Mouse (Mus musculus) left cerebral cortex, adult 8-10 months (tissue): ENCODE results near the gene Gtf2h4. TPM values are rescaled to one million over a fixed set of nuclear protein-coding genes. Genes with fewer than 3 reads are reported as not detected.

ENCODE experiments used
- DNase-seq, 2 experiments: peaks; one replicate each; pipeline ENCODE4 v3.0.0; 2022; ENCODE audit warnings: low spot score in 2 of 2
- total RNA-seq, 4 experiments: library from RNA; stranded (reverse); gene quantifications; 2 replicates each; pipeline ENCODE4 v1.2.4; 2022

The Gtf2h4 gene
- total RNA-seq: 10 to 100 TPM; 27.6 to 36.9 (median 31.2) TPM

- DNase-seq: peak; percentile 68 to 92
Measured at GRCm38 (mm10) chr17:35673416-35674035, at the start of gene Gtf2h4. Gene Gtf2h4 (minus strand): TSS chr17:35673739.

- DNase-seq: no peak
Measured at GRCm38 (mm10) chr17:35721676-35722075, 48.1 kb upstream of the Gtf2h4 start.

DNA sequence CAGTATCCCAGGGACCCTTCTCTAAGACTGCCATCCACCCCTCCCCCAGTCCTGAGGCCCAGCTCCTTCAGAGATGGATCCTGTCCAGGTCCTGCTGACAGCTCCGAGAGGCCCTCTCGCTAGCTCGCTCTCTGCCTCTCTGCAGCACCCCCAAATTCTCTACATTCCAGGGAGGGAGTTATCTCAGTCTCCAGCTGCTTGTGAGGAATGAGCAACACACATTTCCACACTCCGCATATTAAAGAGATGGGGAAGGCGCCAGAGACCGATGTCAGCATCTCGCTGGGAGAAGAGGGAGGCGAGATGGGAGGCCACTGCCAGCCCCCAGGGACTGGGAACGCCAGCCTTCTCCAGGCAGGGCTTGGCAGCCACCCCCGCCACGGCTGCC is 46.8 kb upstream of the Gtf2h4 start:
- DNase-seq: peak in 1 of 2 experiments; percentile 64

GRCm38 (mm10) chr17:35719616-35720339 is 46.2 kb upstream of the Gtf2h4 start:
- DNase-seq: no peak

GRCm38 (mm10) chr17:35717080-35717479 is 43.5 kb upstream of the Gtf2h4 start:
- no peak for DNase-seq

GRCm38 (mm10) chr17:35716114-35716513 is 42.6 kb upstream of the Gtf2h4 start:
- DNase-seq: no peak

DNA sequence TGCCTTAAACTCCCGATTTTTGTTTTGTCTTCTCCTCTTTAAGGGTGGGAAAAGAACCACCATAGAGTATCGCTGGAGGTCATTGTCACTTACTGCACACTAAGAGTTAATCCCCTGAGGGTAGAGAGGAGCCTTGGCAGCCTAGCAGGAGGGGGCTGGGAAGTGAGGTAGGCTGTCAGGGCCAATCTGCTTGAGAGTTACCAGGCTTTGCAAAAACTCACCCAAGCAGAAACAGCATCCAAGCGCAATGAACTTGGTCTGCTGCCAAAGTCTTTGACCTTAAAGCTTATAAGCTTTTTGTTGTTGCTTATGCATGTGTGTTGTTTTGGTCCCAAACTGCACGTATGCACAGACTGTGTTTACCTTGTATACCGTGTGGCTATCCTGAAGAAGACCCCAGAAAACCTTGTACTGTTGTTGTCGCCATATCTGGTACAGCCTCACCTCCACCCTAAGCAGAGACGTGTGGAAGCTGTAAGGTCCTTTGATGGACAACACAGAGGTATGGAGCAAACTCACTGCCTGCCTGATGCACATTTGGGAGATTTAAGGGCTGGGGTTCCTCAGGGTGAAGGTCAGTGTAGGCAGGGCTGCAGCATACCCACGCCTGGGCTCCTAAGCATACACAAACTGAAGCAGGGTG is 37.3 kb upstream of the Gtf2h4 start:
- DNase-seq: no peak

GRCm38 (mm10) chr17:35708611-35709010 is 35.1 kb upstream of the Gtf2h4 start:
- DNase-seq: no peak

GRCm38 (mm10) chr17:35707929-35708328 is 34.4 kb upstream of the Gtf2h4 start:
- DNase-seq: no peak

GRCm38 (mm10) chr17:35705836-35706235 is 32.3 kb upstream of the Gtf2h4 start:
- DNase-seq: no peak

DNA sequence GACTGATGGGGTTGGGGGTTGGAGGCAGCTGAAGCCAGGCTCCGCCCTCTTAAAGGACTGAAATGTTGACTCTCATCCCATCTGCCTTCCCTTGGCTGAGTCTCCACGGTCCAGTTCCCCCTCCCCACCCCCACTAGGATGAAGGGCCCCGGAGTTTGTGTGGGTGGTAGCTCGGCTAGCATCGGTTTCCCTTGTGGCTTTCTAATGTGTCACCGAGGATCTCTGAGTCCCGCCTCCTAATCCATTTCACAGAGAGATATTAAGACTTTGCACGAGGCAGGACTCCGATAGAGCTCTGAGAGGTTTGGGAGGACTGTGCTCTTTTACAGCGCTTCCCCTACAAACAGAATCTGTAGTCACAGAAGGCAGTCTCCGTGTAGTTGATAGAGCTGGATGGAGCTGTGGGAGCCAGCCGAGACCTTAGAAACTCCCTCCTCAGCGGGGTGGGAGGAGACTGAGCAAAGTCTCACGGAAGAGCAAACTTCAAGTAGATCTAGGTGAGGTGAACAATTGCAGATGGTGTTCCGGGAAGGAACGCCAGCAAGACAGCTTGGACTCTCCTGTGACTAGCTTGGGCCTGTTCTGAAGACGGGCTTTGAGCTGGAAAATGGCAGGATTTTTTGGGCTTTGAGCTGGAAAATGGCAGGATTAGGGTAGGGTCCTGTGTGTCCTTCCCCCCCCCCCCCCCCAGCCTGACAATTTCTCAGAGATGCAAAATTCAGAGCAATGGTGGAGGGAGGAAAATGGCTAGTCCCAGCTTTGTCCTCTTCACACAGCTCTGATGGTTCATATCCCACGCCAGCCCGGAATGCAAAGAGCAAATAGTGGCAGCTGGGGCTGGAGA is 31.3 kb upstream of the Gtf2h4 start, which contains the start of gene Ddr1:
Ddr1 (minus strand) TSS at position 1 of the 844 bp plus-strand sequence.
- DNase-seq: peak in 1 of 2 experiments; percentile 69

GRCm38 (mm10) chr17:35703751-35704271 is 30.3 kb upstream of the Gtf2h4 start:
- no peak for DNase-seq

GRCm38 (mm10) chr17:35703065-35703464 is 29.5 kb upstream of the Gtf2h4 start:
- DNase-seq: no peak

DNA sequence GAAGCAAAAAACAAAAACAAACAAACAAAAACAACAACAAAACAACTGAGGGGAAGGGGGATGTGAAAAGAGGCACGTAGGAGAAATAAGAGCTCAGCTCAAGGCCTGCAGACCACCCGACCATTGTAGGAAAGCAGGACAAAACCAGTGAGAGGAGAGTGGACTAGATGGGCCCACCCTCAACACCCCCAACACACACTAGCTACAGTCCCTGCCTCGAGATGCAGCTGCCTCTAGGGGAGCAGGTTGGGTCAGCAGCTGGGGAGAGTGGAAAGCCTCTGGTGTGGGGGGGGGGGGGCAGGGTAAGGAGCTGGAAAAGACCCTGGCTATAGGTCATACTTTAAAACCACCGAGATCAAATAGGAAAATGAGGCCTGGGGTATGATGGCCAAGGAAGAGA is 29.1 kb upstream of the Gtf2h4 start:
- DNase-seq: no peak

DNA sequence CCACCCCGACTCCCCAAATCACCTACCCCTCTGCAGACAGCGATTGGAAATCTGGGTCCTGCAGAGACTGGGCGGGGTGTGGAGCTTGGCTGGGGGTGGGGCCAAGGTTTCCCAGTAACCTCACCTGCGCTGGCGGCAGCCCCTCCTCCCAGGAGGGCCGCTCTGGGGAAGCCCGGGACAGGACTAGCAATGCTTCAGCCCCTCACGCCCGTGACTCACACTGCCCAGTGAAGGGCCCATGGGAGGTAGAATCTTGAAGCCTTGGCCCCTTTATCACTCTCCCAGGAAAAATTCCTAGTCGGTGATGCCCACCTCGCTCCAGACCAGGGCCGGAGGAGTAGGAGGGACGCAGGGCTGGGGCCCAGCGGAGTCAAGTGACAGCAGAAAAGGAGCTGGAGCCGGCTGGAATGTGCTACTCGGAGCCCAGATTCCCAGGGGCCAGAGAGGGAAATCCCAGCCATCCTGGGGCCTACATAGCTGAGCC is 28.5 kb upstream of the Gtf2h4 start:
- no peak for DNase-seq

DNA sequence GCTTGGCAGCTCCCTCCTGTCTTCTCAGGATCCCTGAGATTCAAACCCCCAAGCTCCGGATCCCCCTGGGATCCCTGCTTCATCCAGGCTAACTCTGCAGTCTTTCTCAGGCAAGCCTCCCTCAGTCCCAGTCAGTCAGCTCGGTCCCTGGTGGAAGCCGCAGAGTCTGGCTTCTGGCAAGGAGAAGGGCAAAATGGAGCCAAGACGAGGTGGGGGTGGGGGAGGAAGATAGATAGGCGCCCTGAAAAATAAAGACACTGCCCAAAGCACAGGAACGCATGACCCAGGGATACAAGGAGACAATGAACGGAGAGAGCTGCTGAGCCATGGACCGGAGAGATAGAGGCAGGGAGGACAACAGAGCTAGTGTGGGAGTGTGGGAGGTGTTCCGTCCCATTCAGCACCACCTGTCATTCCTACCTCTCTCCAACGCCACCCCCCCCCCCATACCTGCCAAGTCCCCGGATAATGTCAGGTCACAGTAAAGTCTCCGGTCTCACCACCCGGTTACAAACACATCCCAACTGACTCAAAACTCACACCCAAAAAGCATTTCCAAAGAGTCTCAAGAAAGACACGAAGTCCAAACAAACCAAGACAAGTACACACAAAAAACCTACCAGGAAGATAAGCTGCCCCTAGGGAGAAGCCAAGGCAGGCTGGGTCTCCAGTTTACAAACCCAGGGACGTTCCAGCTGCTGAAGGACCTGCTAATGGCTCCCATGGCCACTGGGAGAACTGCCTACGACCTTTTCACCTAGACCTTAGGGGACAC is 27.9 kb upstream of the Gtf2h4 start:
- DNase-seq: no peak

DNA sequence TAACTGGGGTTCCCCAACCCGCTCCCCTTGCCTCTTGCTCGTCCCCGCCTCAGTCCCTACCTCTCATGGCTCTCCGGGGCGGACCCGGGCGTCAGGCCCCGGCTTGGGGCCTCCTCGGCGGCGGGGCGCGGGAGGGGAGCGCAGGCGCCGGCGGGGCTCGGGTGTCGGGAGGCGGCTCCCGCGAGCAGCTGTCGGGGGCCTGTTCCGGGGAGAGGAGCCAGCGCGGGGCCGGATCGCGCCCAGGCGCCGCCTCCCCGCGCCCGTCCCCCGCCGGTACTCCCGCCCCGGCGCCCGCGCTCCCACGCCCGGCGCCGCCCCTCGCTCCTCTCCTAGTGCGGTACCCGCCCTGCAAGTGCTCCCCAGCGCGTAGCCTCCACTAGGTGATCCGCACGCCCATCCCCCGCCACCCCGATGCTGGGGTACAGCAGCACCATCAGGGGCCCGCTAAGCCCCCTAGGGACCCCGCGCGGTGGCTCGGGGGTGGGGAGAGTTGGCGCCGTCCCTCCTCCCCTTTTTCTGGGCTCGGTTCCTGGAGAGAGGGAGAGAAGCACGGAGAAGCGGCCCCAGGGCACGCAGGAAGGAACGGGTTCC is 26.9 kb upstream of the Gtf2h4 start:
- DNase-seq: peak; percentile 71 to 85

GRCm38 (mm10) chr17:35699919-35700318 is 26.4 kb upstream of the Gtf2h4 start:
- DNase-seq: peak; percentile 50 to 75

DNA sequence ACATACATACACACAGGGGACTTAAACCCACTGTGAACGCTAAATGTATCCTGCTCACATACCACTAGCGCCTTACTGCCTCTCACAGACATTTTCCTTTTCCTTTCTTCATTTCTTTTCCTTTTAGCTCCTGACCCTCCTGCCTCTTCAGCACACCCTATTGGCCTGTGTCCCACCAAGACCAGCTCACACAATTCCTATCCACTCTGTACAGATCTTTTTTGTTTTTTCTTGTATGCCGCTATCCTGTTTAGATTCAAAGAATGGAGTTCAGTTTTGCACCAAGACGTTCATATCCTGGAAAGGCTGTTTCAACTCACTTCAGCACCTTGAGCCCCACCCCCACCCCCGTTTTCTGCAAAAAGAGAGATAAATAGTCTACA is 25.0 kb upstream of the Gtf2h4 start:
- no peak for DNase-seq
